Mouse (Mus musculus) c-Kit-positive CD71-positive TER-119-negative erythroid progenitor cells, embryonic 14.5 days (primary cell): ENCODE results near the gene C1qtnf1.
"Not testable (repeated sequence)": the region's sequence is repeated elsewhere in the genome, so short reads cannot be mapped to it uniquely, and the experiment has no call there.

ENCODE experiments used
- DNase-seq: peaks from one replicate; pipeline ENCODE4 v3.0.0-alpha.2; 2013; ENCODE audit warnings: low read depth

The C1qtnf1 gene

GRCm38 (mm10) chr11:118427986-118428385, at the start of gene C1qtnf1:
TSS of gene C1qtnf1 (plus strand) at chr11:118428203.
- DNase-seq = no peak

- DNase-seq = no peak
Measured at GRCm38 (mm10) chr11:118378656-118379055, 49.3 kb upstream of the C1qtnf1 start.

GRCm38 (mm10) chr11:118379251-118380009, 48.6 kb upstream of the C1qtnf1 start:
- peak; percentile 39 for DNase-seq

GRCm38 (mm10) chr11:118387816-118388215, 40.2 kb upstream of the C1qtnf1 start:
- not testable (repeated sequence) for DNase-seq

GRCm38 (mm10) chr11:118393991-118394390, 34.0 kb upstream of the C1qtnf1 start:
- no peak for DNase-seq

- no peak for DNase-seq
Measured at GRCm38 (mm10) chr11:118394538-118394937, 33.5 kb upstream of the C1qtnf1 start.

- DNase-seq = no peak
Measured at GRCm38 (mm10) chr11:118397806-118398530, 30.0 kb upstream of the C1qtnf1 start.

GRCm38 (mm10) chr11:118399891-118400565, 28.0 kb upstream of the C1qtnf1 start:
- no peak for DNase-seq

- no peak for DNase-seq
Measured at GRCm38 (mm10) chr11:118400566-118400936, 27.5 kb upstream of the C1qtnf1 start.

GRCm38 (mm10) chr11:118401195-118401594, 26.8 kb upstream of the C1qtnf1 start:
- DNase-seq = no peak

- DNase-seq = no peak
Measured at GRCm38 (mm10) chr11:118401760-118402280, 26.2 kb upstream of the C1qtnf1 start, which contains the start of gene Lgals3bp. TSS of gene Lgals3bp (minus strand) at chr11:118402092.

- DNase-seq = no peak
Measured at GRCm38 (mm10) chr11:118403183-118403582, 24.8 kb upstream of the C1qtnf1 start.

GRCm38 (mm10) chr11:118403951-118404899, 23.8 kb upstream of the C1qtnf1 start:
- no peak for DNase-seq

GRCm38 (mm10) chr11:118405311-118405710, 22.7 kb upstream of the C1qtnf1 start:
- DNase-seq = no peak

- DNase-seq = no peak
Measured at GRCm38 (mm10) chr11:118406521-118406920, 21.5 kb upstream of the C1qtnf1 start.

GRCm38 (mm10) chr11:118407318-118407910, 20.6 kb upstream of the C1qtnf1 start:
- no peak for DNase-seq

- no peak for DNase-seq
Measured at GRCm38 (mm10) chr11:118408051-118408740, 19.8 kb upstream of the C1qtnf1 start.

GRCm38 (mm10) chr11:118409106-118410072, 18.6 kb upstream of the C1qtnf1 start:
- DNase-seq = no peak

GRCm38 (mm10) chr11:118410073-118410444, 17.9 kb upstream of the C1qtnf1 start:
- DNase-seq = no peak
